Mouse (Mus musculus) G1E (cell line): ENCODE data around the gene Acrbp.

Experiments used
- CTCF ChIP-seq: IDR thresholded peaks from 2 replicates; pipeline ENCODE4 v1.5.1; 2012; ENCODE audit warnings: low read depth, low read length, inconsistent platforms, mixed read lengths
- GATA1 ChIP-seq: IDR thresholded peaks from 2 replicates; pipeline ENCODE4 v1.6.1; 2012; ENCODE audit warnings: borderline replicate concordance, low read length, inconsistent platforms, mixed read lengths
- POLR2AphosphoS5 ChIP-seq: IDR thresholded peaks from 2 replicates; pipeline ENCODE4 v1.6.1; 2012; ENCODE audit warnings: low read depth, low read length, inconsistent platforms; ENCODE audit not compliant: insufficient replicate concordance
- TAL1 ChIP-seq: conservative IDR thresholded peaks from 2 replicates; pipeline ENCODE4 v1.6.1; 2012; ENCODE audit warnings: low read depth, low read length, inconsistent platforms, mixed read lengths

DNA sequence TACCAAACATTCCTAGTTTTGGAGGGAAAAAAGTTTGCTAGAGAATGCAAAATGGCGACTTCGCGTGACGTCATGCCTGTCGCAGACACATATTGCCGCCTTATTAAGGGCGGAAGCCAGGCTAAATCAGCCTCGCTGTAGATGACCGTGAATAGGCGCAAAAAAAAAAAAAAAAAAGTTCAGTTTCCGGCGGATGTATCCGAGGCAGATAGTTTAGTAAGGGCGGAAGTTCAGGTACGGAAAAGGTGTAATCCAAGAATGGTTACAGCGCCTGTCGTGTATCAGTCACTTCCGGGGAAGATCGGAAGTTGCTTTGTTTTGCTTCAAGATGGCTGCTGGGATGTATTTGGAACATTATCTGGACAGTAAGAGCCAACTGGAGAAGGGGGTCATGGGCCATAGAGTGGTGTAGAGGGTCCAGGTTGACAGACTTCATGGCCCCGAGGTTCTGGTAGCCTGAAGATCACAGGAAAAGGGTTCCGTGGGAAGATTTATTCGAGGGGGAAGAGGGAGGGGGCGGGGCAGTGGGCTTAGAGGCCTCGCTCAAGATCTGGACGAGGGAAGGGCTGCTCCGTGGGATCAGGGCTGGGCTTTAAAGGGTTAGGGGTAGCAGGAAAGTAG lies 9.8 kb upstream of the Acrbp start, which contains the start of gene Ing4:
- TF ChIP-seq CTCF: no peak
- no peak for TF ChIP-seq TAL1
- TF ChIP-seq GATA1: no peak
- TF ChIP-seq POLR2AphosphoS5: no peak
